Mouse (Mus musculus): Measurements from ENCODE around the gene Slu7. TPM values are rescaled to one million over a fixed set of nuclear protein-coding genes. Genes with fewer than 3 reads are reported as not detected.

Slu7 gene
- polyA plus RNA-seq, 1 experiment from 2014 or later: 70.5 TPM

- H3K4me2 ChIP-seq (ENCODE audit: low read length): 0 out of 2 replicates have a peak overlapping the region, but pooled peaks have one; percentile 3
- DNase-seq (ENCODE audit: low spot score) (peak; percentile 85), ATAC-seq (peak; percentile 80)
- H3K27me3 ChIP-seq (replicated peaks; ENCODE audit: control insufficient read depth, insufficient read depth, low read length): no peaks in the 10 kb centered on the region
- no peaks in the 10 kb centered on the region for H3K9me3 ChIP-seq (replicated peaks; ENCODE audit: control insufficient read depth, low read length)
- no peak overlapping the region for H3K9ac ChIP-seq (ENCODE audit: low read length)
- H3K36me3 ChIP-seq (ENCODE audit: control insufficient read depth, insufficient read depth, low read length): no peaks in the 10 kb centered on the region
- no peak overlapping the region for H3K4me3 ChIP-seq (ENCODE audit: low read depth, low read length)
- WGBS: 26% methylated on average over 14 of the region's 14 CpGs
- H3K4me1 ChIP-seq (ENCODE audit: control insufficient read depth, insufficient read depth, low read length): no peaks in the 10 kb centered on the region
- no peak overlapping the region for H3K27ac ChIP-seq (ENCODE audit: low read depth, low read length)
Measured at GRCm38 (mm10) chr11:43412771-43413451, 20.6 kb upstream of the Slu7 start.

- Histone ChIP-seq H3K4me2 (ENCODE audit: low read length) (no peak overlapping the region), H3K9me3 (replicated peaks; ENCODE audit: control insufficient read depth, low read length) (no peaks in the 10 kb centered on the region), H3K4me1 (ENCODE audit: control insufficient read depth, insufficient read depth, low read length) (no peaks in the 10 kb centered on the region), H3K27me3 (replicated peaks; ENCODE audit: control insufficient read depth, insufficient read depth, low read length) (no peaks in the 10 kb centered on the region), H3K27ac (ENCODE audit: low read depth, low read length) (no peak overlapping the region), H3K4me3 (ENCODE audit: low read depth, low read length) (no peak overlapping the region), H3K36me3 (ENCODE audit: control insufficient read depth, insufficient read depth, low read length) (no peaks in the 10 kb centered on the region), H3K9ac (ENCODE audit: low read length) (no peak overlapping the region)
- ATAC-seq: no peak
- no peak for DNase-seq (ENCODE audit: low spot score)
- 56% methylated on average over 7 of the region's 7 CpGs for WGBS
Measured at GRCm38 (mm10) chr11:43417201-43417600, 16.3 kb upstream of the Slu7 start.

DNA sequence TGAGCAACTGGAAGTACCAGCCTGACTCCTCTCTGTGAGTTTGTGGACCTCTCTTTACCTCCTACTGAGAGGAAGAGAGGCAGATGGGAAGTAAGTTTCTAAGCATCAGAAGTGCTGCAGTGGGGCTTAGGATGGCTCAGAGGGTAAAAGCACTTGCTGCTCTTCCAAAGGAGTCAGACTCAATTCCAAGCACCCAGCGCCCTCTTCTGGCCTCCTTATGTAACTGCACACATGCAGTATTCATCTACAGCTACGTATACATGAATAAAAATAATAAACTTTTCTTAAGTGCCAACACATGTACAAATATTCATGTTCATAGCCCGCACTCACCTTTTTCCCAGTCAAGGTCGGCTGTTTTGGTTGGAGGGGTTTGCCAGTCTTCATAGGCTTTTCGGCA, 9.2 kb upstream of the Slu7 start:
- no peak overlapping the region for H3K27ac ChIP-seq (ENCODE audit: low read depth, low read length)

DNA sequence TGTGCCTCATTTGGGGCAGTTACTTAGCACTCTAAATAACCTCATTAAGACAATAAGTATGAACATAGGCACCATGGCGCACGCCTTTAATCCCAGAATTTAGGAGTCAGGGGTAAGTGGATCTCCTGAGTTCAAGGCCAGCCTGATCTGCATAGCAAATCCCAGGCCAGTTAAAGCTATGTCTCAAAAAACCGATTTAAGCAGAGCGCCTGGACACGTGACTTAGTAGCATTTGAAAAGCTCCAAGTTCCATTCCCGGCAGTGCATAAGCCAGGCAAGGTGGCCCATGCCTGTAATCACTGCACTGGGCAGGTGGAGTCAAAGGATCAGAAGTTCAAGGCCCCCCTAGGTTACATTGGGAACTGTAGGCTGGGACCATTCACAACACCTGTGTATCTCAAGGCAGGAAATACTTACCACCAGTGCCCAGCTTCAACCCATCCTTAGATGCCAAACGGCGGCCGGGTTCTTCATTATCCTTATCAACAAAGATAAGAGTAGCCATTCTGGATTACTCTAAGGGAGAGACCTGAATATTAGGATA, 8.3 kb upstream of the Slu7 start:
- no peaks in the 10 kb centered on the region for H3K36me3 ChIP-seq (ENCODE audit: control insufficient read depth, insufficient read depth, low read length)
- no peak overlapping the region; the same call in 1 of the 2 replicates for H3K4me3 ChIP-seq (ENCODE audit: low read depth, low read length)
- no peaks in the 10 kb centered on the region for H3K4me1 ChIP-seq (ENCODE audit: control insufficient read depth, insufficient read depth, low read length)
- H3K4me2 ChIP-seq (ENCODE audit: low read length): no peak overlapping the region
- WGBS: 94% methylated on average over 9 of the region's 9 CpGs
- H3K9me3 ChIP-seq (replicated peaks; ENCODE audit: control insufficient read depth, low read length): no peaks in the 10 kb centered on the region
- no peak for ATAC-seq
- no peak overlapping the region for H3K9ac ChIP-seq (ENCODE audit: low read length)
- DNase-seq (ENCODE audit: low spot score): no peak
- H3K27me3 ChIP-seq (replicated peaks; ENCODE audit: control insufficient read depth, insufficient read depth, low read length): no peaks in the 10 kb centered on the region
- no peak overlapping the region for H3K27ac ChIP-seq (ENCODE audit: low read depth, low read length)

More for the DNA sequence above, 9.2 kb upstream of the Slu7 start:
- DNase-seq (ENCODE audit: low spot score) (no peak), ATAC-seq (no peak)
- Histone ChIP-seq H3K9ac (ENCODE audit: low read length) (no peak overlapping the region), H3K4me1 (ENCODE audit: control insufficient read depth, insufficient read depth, low read length) (no peaks in the 10 kb centered on the region), H3K27me3 (replicated peaks; ENCODE audit: control insufficient read depth, insufficient read depth, low read length) (no peaks in the 10 kb centered on the region), H3K4me2 (ENCODE audit: low read length) (no peak overlapping the region), H3K9me3 (replicated peaks; ENCODE audit: control insufficient read depth, low read length) (no peaks in the 10 kb centered on the region), H3K4me3 (ENCODE audit: low read depth, low read length) (no peak overlapping the region), H3K36me3 (ENCODE audit: control insufficient read depth, insufficient read depth, low read length) (no peaks in the 10 kb centered on the region)
- 77% methylated on average over 5 of the region's 5 CpGs for WGBS

DNA sequence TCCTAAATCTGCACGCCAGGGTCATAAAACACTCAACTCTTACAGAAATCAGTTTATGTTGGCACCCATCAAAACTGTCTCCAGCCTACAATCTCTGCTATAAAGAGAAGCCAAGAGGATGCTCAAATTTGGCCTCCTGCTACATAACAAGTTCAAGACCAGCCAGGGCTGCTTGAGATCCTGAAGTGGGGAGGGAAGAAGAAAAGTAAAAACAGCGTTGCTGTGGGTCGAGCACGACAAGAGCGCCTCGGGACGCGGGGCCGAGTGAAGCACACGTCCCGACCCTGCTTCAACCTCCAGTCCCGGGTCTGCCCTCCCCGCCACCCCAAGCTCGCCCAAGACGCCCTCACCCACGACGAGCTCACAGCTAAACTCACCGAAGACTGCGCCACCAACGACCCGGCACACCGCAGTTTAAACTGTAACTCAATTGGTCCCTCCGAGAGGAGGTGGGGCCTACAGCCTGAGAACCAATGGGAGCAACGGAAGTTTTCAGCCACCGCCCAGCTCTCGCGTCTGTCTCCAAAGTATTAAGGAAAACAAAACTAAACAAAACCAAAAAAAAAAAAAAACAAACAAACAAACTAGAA, 7.6 kb upstream of the Slu7 start, which contains the start of gene Pttg1:
TSS of gene Pttg1 (minus strand) at position 428 of the 590 bp plus-strand sequence.
- Histone ChIP-seq H3K27ac (ENCODE audit: low read depth, low read length) (no peak within 1 kb of the TSS), H3K4me2 (ENCODE audit: low read length) (peak within 1 kb of the TSS; percentile 57), H3K9me3 (replicated peaks; ENCODE audit: control insufficient read depth, low read length) (no peaks in the 10 kb centered on the region), H3K27me3 (replicated peaks; ENCODE audit: control insufficient read depth, insufficient read depth, low read length) (no peaks in the 10 kb centered on the region), H3K4me3 (ENCODE audit: low read depth, low read length) (peak within 1 kb of the TSS; percentile 46), H3K9ac (ENCODE audit: low read length) (peak within 1 kb of the TSS; percentile 55), H3K4me1 (ENCODE audit: control insufficient read depth, insufficient read depth, low read length) (no peaks in the 10 kb centered on the region), H3K36me3 (ENCODE audit: control insufficient read depth, insufficient read depth, low read length) (no peaks in the 10 kb centered on the region)
- 3% methylated on average over 27 of the region's 27 CpGs for WGBS
- DNase-seq (ENCODE audit: low spot score) (peak; percentile 87), ATAC-seq (peak; percentile 98)

GRCm38 (mm10) chr11:43426414-43426884, 7.1 kb upstream of the Slu7 start:
- H3K27ac ChIP-seq (ENCODE audit: low read depth, low read length): no peak overlapping the region
- H3K27me3 ChIP-seq (replicated peaks; ENCODE audit: control insufficient read depth, insufficient read depth, low read length): no peaks in the 10 kb centered on the region
- H3K4me3 ChIP-seq (ENCODE audit: low read depth, low read length): peak overlapping the region; percentile 46
- no peaks in the 10 kb centered on the region for H3K4me1 ChIP-seq (ENCODE audit: control insufficient read depth, insufficient read depth, low read length)
- no peaks in the 10 kb centered on the region for H3K36me3 ChIP-seq (ENCODE audit: control insufficient read depth, insufficient read depth, low read length)
- DNase-seq (ENCODE audit: low spot score): no peak
- ATAC-seq: peak; percentile 58; the same call in 1 of the 2 replicates
- H3K9me3 ChIP-seq (replicated peaks; ENCODE audit: control insufficient read depth, low read length): no peaks in the 10 kb centered on the region
- WGBS: 16% methylated on average over 7 of the region's 7 CpGs
- H3K4me2 ChIP-seq (ENCODE audit: low read length): peak overlapping the region; percentile 57
- H3K9ac ChIP-seq (ENCODE audit: low read length): no peak overlapping the region

DNA sequence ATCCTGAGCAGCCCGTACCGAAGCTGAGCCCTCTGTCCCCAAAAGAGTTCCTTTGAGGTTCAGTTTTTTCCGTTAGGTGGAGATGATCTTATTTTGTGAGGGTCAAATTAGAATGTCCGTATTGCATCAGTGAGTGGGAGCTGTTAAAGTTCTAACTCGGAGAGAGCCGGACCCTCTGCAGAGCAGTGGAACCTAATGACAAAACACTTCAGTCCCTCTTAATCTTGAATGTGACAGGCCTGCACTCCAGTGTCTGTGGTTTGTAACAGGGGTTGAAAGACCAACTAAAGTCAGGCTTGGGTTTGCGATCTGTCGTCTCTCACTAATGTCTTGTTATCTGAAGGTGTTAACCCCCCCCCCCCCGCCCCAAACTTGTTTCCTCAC, 472 bp downstream of the Slu7 start:
- DNase-seq (ENCODE audit: low spot score) (no peak), ATAC-seq (peak; percentile 62)
- H3K27me3 ChIP-seq (replicated peaks; ENCODE audit: control insufficient read depth, insufficient read depth, low read length): no peaks in the 10 kb centered on the region
- H3K27ac ChIP-seq (ENCODE audit: low read depth, low read length): no peak overlapping the region
- H3K9me3 ChIP-seq (replicated peaks; ENCODE audit: control insufficient read depth, low read length): no peaks in the 10 kb centered on the region
- H3K4me3 ChIP-seq (ENCODE audit: low read depth, low read length): peak overlapping the region; percentile 86
- 4% methylated on average over 9 of the region's 9 CpGs for WGBS
- peak overlapping the region; percentile 80 for H3K9ac ChIP-seq (ENCODE audit: low read length)
- peaks cover 4% of the 10 kb centered on the region; the same call in 1 of the 2 replicates for H3K4me1 ChIP-seq (ENCODE audit: control insufficient read depth, insufficient read depth, low read length)
- peak overlapping the region; percentile 78 for H3K4me2 ChIP-seq (ENCODE audit: low read length)
- H3K36me3 ChIP-seq (ENCODE audit: control insufficient read depth, insufficient read depth, low read length): peaks cover 19% of the 10 kb centered on the region

- Histone ChIP-seq H3K9me3 (replicated peaks; ENCODE audit: control insufficient read depth, low read length) (no peaks in the 10 kb centered on the region), H3K36me3 (ENCODE audit: control insufficient read depth, insufficient read depth, low read length) (peaks cover 88% of the 10 kb centered on the region), H3K9ac (ENCODE audit: low read length) (no peak overlapping the region), H3K27ac (ENCODE audit: low read depth, low read length) (no peak overlapping the region), H3K4me1 (ENCODE audit: control insufficient read depth, insufficient read depth, low read length) (no peaks in the 10 kb centered on the region), H3K4me2 (ENCODE audit: low read length) (no peak overlapping the region), H3K27me3 (replicated peaks; ENCODE audit: control insufficient read depth, insufficient read depth, low read length) (no peaks in the 10 kb centered on the region), H3K4me3 (ENCODE audit: low read depth, low read length) (no peak overlapping the region)
- 93% methylated on average over 10 of the region's 10 CpGs for WGBS
- ATAC-seq (no peak), DNase-seq (ENCODE audit: low spot score) (no peak)
Measured at GRCm38 (mm10) chr11:43441121-43441520, 7.6 kb downstream of the Slu7 start.

DNA sequence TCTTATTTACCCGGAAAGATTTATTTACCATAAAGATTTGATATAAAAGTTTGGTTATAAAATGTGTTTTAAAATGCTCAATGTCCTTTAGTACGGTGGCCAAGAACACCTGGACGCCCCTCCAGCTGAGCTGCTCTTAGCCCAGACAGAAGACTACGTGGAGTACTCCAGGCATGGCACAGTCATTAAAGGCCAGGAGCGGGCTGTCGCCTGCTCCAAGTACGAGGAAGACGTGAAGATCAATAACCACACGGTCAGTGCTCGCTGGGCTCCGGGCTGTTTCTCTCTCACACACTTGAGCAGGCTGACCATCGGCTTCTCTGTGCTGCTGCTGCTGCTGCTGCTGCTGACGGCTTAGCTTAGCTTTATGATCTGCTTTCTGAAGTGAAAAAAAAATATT, 9.6 kb downstream of the Slu7 start:
- H3K27ac ChIP-seq (ENCODE audit: low read depth, low read length): no peak overlapping the region
- no peak overlapping the region for H3K4me3 ChIP-seq (ENCODE audit: low read depth, low read length)
- H3K4me1 ChIP-seq (ENCODE audit: control insufficient read depth, insufficient read depth, low read length): no peaks in the 10 kb centered on the region
- ATAC-seq (no peak), DNase-seq (ENCODE audit: low spot score) (no peak)
- H3K4me2 ChIP-seq (ENCODE audit: low read length): no peak overlapping the region
- 97% methylated on average over 13 of the region's 13 CpGs for WGBS
- peaks cover 96% of the 10 kb centered on the region for H3K36me3 ChIP-seq (ENCODE audit: control insufficient read depth, insufficient read depth, low read length)
- H3K9me3 ChIP-seq (replicated peaks; ENCODE audit: control insufficient read depth, low read length): no peaks in the 10 kb centered on the region
- H3K27me3 ChIP-seq (replicated peaks; ENCODE audit: control insufficient read depth, insufficient read depth, low read length): no peaks in the 10 kb centered on the region
- H3K9ac ChIP-seq (ENCODE audit: low read length): no peak overlapping the region

Measured in forebrain, embryonic 14.5 days (tissue).